Mouse (Mus musculus) heart, postnatal 10 days (tissue): ENCODE results near the gene Pyy. TPM values are rescaled to one million over a fixed set of nuclear protein-coding genes. Genes with fewer than 3 reads are reported as not detected.

ENCODE experiments used
- DNase-seq, 2 experiments: peaks; one replicate each; pipeline ENCODE4 v3.0.0; 2021
- intact Hi-C: fragments of 180-260 bp; cut with DNase I; formaldehyde crosslinking; loops from one replicate; pipeline ENCODE4 v1.15.1; 2025
- total RNA-seq, 2 experiments: library from RNA; stranded (reverse); gene quantifications; 2 replicates each; pipeline ENCODE4 v1.2.3; 2021

Gene Pyy
- total RNA-seq, result not detected

- no peak for DNase-seq
Measured at GRCm38 (mm10) chr11:102107732-102108131, at the start of gene Pyy. Gene Pyy, minus strand, starts transcription at chr11:102107832.

GRCm38 (mm10) chr11:102156786-102157089 is 49.1 kb upstream of the Pyy start:
- intact Hi-C loops, result loop anchor here (2.0 to 5.0 kb wide), 2 partner anchors 66 to 111 kb away; partner anchors contain the start of gene Asb16
- no peak for DNase-seq

More at GRCm38 (mm10) chr11:102107732-102108131, at the start of gene Pyy:
- intact Hi-C loops, result no loop called here

DNA sequence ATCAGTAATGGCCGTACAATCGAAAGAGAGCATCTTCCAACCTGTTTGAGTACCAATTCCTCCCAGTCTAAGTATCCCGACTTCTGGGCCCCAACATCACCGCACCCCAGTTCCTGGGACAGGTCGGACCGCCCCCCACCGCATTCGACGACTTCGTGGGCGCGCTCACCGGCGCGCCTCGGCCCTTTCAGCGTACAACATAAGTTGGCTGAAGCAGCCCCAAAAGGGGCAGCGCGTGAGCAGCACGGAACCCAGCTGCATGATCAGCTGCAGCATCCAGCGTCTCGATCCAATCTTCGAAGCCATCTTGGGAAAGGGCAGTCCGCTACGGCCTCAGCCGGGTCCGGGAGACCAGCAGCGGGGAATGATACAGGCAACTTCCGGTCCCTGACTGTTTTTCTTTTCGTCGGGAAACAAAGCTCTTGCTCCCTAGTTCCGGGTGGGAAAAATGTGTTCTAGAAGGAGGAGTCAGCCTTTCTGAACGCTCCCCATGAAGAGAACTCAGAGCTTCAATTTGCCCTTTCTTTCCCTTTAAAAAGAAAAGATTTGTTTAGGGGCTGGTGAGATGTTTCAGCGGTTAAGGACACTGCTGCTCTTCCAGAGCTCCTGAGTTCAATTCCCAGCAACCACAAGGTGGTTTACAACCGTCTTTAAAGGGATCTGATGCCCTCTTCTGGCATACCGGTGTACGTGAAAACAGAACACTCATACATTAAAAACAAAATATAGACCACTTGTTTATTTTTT is 48.6 kb upstream of the Pyy start, which contains the start of gene Tmem101:
TSS of gene Tmem101 (minus strand) at position 366 of the 747 bp plus-strand sequence.
- peak; percentile 94 to 97 for DNase-seq
- intact Hi-C loops, result loop anchor here (2.0 to 5.0 kb wide), 2 partner anchors 67 to 111 kb away; partner anchors contain the start of gene Asb16

GRCm38 (mm10) chr11:102147213-102147989 is 39.8 kb upstream of the Pyy start:
- intact Hi-C loops, result no loop called here
- no peak for DNase-seq

GRCm38 (mm10) chr11:102146531-102146930 is 38.9 kb upstream of the Pyy start:
- intact Hi-C loops, result no loop called here
- DNase-seq, result no peak

- intact Hi-C loops, result no loop called here
- DNase-seq, result no peak
Measured at GRCm38 (mm10) chr11:102146005-102146404, 38.4 kb upstream of the Pyy start.

DNA sequence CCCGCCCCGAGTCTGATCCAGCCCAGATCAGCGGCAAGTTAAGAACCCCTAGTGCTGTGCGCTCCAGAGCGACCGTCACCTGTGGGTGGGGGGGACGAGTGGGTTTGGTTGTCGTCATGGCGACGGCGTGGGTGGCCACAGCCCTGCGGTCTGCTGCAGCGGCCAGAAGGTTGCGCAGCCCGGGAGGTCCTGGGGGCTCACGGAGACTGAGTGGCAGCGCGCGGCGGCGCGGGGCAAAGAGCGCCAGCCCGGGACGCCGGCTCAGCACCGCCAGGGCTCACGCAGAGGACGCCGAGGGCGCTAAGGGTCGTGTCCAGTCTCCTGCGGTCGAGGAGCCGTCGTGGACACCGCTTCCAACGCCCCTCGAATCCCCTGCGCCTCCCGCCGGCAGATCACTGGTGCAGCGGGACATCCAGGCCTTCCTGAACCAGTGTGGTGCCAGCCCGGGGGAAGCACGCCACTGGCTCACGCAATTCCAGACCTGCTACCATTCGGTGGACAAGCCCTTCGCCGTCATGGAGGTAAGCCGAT is 37.9 kb upstream of the Pyy start, which contains the start of gene Nags:
TSS of gene Nags (plus strand) at position 43 of the 531 bp plus-strand sequence.
- no peak for DNase-seq
- intact Hi-C loops, result no loop called here

DNA sequence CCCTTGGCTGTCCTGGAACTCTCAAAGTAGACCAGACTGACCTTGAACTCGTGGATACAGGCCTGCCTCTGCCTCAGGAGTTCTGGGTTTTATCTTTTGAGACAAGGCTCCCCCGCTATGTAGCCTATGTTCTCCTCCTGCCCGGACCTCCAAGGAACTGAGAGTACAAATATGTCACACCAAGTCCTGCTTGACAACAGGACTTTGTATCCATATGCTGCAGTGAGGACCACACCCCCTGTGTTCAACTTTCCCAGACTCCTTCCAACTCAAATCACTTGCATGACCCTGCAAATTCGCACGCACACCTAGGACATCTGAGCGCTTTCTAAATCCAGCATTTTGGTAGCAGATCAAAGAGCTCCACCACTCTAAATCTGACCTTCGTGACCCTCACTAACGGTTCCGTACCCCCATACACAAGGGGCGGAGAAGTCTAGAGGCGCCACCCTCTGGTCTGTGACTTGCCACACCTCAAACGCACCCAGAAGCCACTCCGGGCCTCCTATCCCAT is 37.4 kb upstream of the Pyy start:
- no peak for DNase-seq
- intact Hi-C loops, result no loop called here

DNA sequence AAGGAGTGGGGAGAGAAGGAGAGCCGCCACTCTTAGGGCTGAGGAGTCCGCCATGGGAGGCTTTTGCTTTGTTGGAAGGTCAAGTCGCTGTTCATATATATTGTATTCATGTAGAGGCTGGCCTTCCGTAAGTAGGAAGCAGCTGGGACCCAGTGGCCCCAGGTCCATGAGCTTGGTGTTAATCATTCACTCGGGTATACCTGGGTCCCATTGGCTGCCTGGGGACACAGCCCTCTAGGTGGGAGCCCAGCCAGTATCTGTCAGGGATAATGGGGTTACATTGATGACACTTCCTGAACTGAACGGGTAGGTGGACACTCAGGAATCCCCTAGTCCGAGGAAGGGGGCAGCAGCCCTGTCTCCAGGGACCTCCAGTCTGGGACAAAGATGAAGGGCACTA is 34.7 kb upstream of the Pyy start:
- intact Hi-C loops, result no loop called here
- DNase-seq, result no peak

GRCm38 (mm10) chr11:102140508-102140907 is 32.9 kb upstream of the Pyy start:
- intact Hi-C loops, result loop anchor here (1.0 kb wide), 1 partner anchor 38 kb away; no protein-coding TSS in a partner anchor
- peak; percentile 60 to 81 for DNase-seq

DNA sequence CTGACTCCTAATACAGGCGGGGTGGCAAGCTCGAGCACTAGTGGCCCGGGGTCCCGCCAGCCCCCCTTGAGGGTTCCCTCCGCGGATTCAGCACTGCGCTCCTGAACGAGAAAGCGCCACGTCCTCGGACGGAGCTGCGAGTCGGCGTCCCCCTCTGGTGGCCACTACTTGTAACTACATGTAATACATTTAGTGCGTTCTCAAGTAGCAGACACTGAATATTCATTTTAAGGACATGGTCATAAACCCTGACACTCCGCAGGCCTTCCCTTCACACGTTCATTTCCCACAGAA is 30.8 kb upstream of the Pyy start:
- peak; percentile 72 to 82 for DNase-seq
- intact Hi-C loops, result loop anchor here (1.0 to 5.0 kb wide), 2 partner anchors 77 to 151 kb away; partner anchors contain the start of gene Dusp3

DNA sequence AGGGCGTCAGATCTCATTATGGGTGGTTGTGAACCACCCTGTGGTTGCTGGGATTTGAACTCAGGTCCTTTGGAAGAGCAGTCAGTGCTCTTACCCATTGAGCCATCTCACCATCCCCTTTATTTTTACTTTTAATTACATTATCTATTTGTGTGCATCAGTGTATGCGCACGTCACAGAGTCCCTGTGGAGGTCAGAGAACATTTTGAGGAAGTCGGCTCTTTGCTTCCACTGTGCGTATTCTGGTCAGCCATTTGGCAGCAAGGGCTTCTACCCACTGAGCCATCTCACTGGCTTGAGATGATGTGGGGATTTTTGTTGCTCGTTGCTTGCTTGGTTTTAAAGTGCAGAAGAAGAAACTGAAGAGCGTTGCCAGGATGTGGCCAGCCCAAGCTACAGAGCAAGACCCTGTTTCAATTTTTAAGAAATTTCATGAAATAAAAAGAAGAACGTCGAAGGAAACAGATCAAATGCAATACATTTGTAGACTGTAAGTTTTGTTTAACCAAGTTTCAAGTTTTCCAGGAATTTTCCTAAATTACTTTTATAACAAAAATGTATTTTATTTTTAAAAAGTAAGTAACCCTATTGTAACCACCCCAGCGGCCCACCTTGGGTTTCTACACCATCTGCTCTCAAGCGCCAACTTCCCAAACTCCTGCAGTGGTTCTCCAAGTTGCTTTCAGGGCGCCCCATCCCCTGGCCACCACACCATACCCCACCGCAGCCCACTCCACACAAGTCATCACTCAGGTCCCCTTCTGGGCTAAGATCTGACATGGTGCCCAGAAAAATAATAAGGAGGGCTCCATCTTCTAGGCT is 30.2 kb upstream of the Pyy start:
- DNase-seq, result no peak
- intact Hi-C loops, result loop anchor here (1.0 to 5.0 kb wide), 2 partner anchors 77 to 151 kb away; partner anchors contain the start of gene Dusp3

DNA sequence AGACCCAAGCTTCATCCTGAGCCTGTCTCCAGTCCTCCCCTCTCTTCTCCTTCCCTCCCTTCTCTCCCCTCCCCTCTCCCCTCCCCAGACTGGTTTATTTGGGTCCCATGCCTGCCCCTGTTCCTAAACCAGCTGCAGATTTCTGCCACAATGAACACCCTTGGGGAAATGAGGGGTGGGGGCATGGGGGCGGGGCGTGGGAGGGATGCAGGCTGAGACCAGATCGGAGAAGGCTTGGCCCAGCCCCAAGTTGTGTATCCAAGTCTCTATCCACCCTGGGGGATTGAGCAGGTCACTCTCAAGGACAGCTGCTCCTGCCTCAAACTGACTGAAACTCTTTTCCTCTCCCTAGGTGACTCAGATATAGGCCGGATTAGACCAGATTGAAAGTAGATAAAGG is 26.9 kb upstream of the Pyy start:
- no peak for DNase-seq
- intact Hi-C loops, result no loop called here

DNA sequence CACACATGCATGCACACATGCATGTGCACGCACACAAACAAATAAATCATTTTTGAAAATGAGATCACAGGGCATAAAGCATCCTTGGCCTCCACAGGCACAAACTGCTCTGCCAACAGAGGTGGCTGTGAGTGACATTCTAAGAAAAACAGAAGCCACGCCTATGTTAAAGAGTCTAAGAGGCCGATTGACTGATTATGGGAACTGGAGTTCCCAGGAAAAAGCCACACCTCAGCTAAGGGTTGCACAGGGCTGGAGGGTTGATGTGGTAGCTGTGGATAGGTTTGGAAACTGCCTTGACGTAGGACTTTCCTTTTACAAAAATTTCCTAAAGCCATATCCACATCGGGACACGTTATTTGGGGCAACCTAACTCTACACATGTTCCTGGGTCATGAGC is 9.8 kb upstream of the Pyy start:
- no peak for DNase-seq
- intact Hi-C loops, result no loop called here

DNA sequence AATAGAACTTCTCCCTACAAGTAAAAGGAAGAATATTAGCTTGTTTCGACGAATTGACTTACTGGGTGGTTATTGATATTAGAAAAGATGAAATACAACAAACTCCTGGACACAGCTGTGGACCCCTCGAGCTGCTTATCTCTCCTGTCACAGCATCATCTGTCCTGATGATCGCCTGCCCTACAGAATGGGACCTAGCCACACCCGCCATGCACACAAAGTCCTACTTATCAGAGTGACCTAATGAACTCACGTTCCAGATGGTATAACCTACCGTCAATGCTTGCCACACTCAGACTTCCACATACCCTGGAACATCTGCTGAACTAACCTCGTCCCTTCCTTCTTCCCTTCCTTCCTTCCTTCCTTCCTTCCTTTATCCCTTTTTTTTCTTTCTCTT is 8.6 kb upstream of the Pyy start:
- no peak for DNase-seq
- intact Hi-C loops, result no loop called here

DNA sequence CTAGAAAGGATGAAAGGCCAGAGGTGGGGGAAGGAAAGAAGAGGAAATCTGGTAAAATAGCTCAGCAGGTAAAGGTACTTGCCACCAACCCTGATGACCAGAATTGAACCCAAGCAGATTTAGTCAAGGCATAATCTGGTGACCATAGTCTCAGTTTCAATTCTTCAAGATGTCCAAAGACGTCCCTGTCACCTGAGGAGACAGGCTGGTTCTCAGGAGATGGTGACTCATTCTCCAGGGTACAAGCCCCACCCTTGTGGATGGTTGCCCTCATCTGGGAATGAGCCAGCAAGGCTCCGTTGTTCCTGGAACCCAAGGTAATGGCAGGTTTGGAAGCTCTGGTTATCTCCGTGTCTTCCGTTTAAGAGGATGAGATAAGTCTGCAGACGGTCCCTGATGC is 3.9 kb upstream of the Pyy start:
- no peak for DNase-seq
- intact Hi-C loops, result no loop called here

DNA sequence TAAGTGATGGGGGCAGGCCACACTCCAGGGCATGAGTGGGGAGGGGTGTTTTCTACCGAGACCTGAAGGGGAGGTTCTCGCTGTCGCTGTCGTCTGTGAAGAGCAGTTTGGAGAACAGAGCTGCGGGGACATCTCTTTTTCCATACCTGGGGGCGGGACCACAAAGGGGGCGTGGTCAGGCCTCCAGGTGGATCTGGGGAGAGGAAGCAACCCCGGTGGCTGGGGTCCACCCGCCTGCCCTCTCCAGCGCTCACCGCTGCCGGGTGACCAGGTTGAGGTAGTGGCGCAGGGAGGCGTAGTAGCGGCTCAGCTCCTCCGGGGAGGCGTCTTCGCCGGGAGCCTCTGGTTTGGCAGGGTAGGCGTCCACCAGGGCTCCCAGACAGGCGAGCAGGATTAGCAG is 721 bp downstream of the Pyy start:
- intact Hi-C loops, result no loop called here
- no peak for DNase-seq

DNA sequence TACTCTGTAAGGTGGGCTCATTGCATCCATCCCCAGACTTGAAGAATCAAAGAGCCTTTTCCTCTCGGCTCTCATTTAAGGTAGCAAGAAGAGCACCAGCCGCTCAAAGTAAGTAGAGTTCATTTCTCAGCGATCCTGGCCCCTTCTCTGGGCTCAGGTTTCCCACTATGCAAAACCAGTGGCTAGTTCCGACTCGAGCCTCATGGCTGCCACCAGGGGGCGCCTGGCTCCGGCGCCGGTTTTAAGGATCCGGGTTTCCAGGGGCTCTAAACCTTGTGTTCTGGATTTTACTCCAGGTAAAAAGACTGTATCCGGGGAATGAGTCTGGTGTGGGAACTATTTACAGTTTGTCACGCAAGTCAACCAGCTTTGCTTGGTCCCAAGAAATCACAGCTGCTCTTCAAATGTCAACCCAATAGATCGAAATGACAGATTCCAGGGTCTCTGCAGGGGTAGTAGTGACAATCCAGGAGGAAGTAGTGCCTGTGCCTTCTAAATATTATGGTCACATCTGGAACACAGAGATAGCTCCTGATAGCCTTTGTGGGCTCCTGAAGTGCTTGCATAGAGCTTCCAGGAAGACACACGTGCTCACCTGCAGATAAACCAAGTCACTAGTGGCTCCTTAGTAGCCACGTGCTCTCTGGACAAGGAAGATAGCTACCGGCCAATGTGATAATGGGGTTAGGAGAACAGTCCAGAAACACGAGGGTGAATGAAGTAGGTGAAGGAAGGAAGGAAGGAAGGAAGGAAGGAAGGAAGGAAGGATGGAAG is 5.0 kb downstream of the Pyy start:
- intact Hi-C loops, result loop anchor here (1.0 kb wide), 3 partner anchors 38 to 165 kb away; no protein-coding TSS in a partner anchor

GRCm38 (mm10) chr11:102101219-102101618 is 6.4 kb downstream of the Pyy start, which contains the start of gene Ppy:
Gene Ppy, minus strand, starts transcription at chr11:102101319.
- no peak for DNase-seq
- intact Hi-C loops, result no loop called here

More for the DNA sequence above, 5.0 kb downstream of the Pyy start:
- peak; percentile 57 to 80 for DNase-seq
